Mouse (Mus musculus): ENCODE data around the gene Ocel1. TPM values are rescaled to one million over a fixed set of nuclear protein-coding genes. Genes with fewer than 3 reads are reported as not detected.

Ocel1 gene
- polyA plus RNA-seq, 1 experiment from 2014 or later: 5.7 TPM

DNA sequence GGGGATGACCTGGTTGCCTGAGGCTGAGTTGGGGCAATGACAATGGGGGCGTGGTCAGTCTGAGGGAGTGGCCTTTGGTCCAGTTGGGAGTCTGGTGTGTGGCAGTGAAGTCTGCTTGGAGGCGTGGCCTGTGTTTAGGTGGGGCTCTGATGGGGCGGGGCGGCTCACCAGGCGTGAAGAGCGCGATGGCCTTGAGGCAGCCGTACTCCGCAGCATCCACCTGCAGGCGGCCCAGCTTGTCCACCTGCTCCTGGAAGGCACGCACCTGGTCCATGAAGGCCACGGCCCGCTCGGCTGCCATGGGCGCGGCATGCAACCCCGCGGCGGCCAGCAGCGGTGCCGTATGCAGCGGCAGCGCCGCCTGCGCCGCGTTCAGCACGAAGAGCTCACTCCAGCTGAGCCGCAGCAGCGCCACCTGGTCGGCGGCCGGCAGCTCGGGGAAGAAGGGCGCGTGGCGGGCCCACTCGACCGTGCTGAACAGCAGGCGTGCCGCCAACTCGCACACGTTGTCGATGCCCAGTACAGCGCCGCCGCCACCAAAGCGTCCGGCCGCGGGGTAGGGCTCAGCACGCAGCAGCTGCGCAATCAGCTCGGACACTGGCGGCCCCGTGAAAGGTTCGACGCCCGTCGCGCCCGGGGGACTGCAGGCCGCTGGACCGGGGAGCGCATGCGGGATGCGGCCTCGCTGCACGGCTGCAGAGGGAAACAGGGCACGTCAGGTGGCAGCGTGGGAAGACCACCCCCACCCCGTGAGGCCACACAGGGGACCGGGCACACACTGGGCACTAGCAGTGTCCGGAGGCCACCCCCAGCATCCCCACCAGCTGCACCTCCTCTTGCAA is 4.7 kb downstream of the Ocel1 start:
- no peaks in the 10 kb centered on the region for H3K9me3 ChIP-seq (replicated peaks; ENCODE audit: control insufficient read depth, low read length)
- H3K27me3 ChIP-seq (ENCODE audit: control insufficient read depth, insufficient read depth, low read length): no peaks in the 10 kb centered on the region
- no peak overlapping the region; the same call in 1 of the 2 replicates for H3K27ac ChIP-seq (ENCODE audit: low read length)
- H3K4me3 ChIP-seq (ENCODE audit: low read length): peak overlapping the region; percentile 28
- ATAC-seq (replicated peaks; ENCODE audit: extremely low read depth, insufficient read depth, low FRiP score): no peak
- H3K4me1 ChIP-seq (ENCODE audit: control insufficient read depth, insufficient read depth, low read length): peaks cover 31% of the 10 kb centered on the region
- 0 out of 2 replicates have a peak overlapping the region, but pooled peaks have one; percentile 22 for H3K9ac ChIP-seq (ENCODE audit: low read length)
- H3K36me3 ChIP-seq (ENCODE audit: control insufficient read depth, insufficient read depth): peaks cover 17% of the 10 kb centered on the region
- 15% methylated on average over 72 of the region's 74 CpGs for WGBS
- H3K4me2 ChIP-seq (ENCODE audit: low read depth, low read length): peak overlapping the region; percentile 57

DNA sequence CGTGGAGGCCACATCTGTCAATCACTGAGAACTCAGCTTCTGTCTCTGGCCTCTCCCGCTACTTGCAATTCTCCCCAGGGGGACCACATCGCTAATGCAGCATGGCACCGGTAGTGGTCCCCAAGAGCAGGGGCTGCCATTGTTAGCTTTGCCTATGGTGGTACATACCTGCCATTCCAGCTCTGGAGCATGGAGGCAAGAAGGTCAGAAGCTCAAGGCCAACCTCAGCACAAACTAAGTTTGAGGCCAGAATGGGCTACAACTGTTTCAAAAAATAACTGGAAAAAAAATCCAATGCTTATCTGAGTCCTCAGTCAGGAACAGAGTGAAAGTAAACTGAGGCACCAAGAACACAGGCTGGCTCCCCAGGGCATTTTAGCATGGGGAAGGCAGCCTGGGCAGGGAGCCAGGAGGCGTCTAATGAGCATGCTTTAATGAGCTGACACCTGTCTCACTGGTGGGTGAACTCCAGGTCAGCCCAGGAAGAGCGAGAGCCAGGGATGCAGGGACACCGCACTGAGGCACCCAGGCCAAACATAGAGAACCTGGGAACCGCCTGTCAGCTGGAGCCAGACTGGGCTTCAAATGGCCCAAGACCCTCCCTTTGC is 5.4 kb downstream of the Ocel1 start:
- 55% methylated on average over 8 of the region's 8 CpGs for WGBS
- Histone ChIP-seq H3K9ac (ENCODE audit: low read length) (0 out of 2 replicates have a peak overlapping the region, but pooled peaks have one; percentile 22), H3K27ac (ENCODE audit: low read length) (no peak overlapping the region), H3K36me3 (ENCODE audit: control insufficient read depth, insufficient read depth) (peaks cover 17% of the 10 kb centered on the region), H3K27me3 (ENCODE audit: control insufficient read depth, insufficient read depth, low read length) (no peaks in the 10 kb centered on the region), H3K4me2 (ENCODE audit: low read depth, low read length) (peak overlapping the region; percentile 57; the same call in 1 of the 2 replicates), H3K4me3 (ENCODE audit: low read length) (peak overlapping the region; percentile 28), H3K9me3 (replicated peaks; ENCODE audit: control insufficient read depth, low read length) (no peaks in the 10 kb centered on the region), H3K4me1 (ENCODE audit: control insufficient read depth, insufficient read depth, low read length) (peaks cover 30% of the 10 kb centered on the region)
- ATAC-seq (replicated peaks; ENCODE audit: extremely low read depth, insufficient read depth, low FRiP score): no peak

DNA sequence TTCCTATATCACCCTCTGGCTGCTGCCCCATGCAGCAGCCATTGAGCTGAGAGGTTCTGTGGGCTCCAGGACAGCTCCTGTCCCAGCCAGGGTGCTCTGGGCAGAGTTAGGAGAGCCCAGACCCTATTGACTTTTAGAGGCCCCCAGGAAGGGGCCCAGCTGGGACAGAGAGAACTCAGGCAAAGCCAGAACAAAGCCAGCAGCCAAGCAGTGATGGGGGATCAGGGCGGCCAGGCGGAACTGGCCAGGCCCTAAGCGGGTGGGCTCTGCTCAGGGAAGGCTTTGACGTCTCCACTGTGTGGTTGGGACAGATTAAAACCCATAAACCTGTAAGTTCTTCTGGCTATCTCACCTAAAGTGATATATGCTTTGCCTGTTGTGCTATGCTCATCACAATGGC is 7.9 kb downstream of the Ocel1 start:
- no peak overlapping the region for H3K27ac ChIP-seq (ENCODE audit: low read length)
- WGBS: 92% methylated on average over 4 of the region's 4 CpGs
- no peak overlapping the region; the same call in 1 of the 2 replicates for H3K9ac ChIP-seq (ENCODE audit: low read length)
- no peak overlapping the region for H3K4me3 ChIP-seq (ENCODE audit: low read length)
- peaks cover 12% of the 10 kb centered on the region for H3K36me3 ChIP-seq (ENCODE audit: control insufficient read depth, insufficient read depth)
- peaks cover 35% of the 10 kb centered on the region for H3K4me1 ChIP-seq (ENCODE audit: control insufficient read depth, insufficient read depth, low read length)
- H3K27me3 ChIP-seq (ENCODE audit: control insufficient read depth, insufficient read depth, low read length): no peaks in the 10 kb centered on the region
- peak overlapping the region; percentile 91 for H3K4me2 ChIP-seq (ENCODE audit: low read depth, low read length)
- no peaks in the 10 kb centered on the region for H3K9me3 ChIP-seq (replicated peaks; ENCODE audit: control insufficient read depth, low read length)
- no peak for ATAC-seq (replicated peaks; ENCODE audit: extremely low read depth, insufficient read depth, low FRiP score)

DNA sequence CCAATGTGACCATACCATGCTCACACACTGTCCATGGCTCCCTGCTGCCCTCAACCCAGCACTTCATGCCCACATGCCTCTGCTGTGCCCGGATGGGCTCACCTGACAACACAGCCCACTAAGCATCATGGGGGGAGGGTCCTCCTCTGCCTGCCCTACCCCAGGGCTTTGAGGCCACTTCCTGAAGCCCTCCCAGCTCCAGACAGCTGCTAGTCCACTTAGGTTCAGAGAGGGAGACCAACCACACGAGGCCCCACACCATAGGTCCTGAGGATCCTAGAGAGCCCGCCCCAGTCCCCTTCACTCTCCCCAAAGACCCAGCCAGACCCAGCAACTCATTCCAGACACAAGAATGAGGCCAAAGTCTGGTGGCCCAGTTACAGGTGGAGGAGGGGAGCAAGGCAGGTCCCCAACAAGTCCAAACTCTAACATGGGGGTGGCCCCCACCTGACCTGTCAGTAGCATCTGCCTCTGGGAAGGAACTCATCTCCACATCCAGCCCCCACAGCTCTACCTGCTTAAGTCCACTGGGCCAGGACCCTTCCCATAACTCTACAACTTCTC is 8.5 kb downstream of the Ocel1 start:
- Histone ChIP-seq H3K4me2 (ENCODE audit: low read depth, low read length) (peak overlapping the region; percentile 91), H3K36me3 (ENCODE audit: control insufficient read depth, insufficient read depth) (peaks cover 8% of the 10 kb centered on the region; the same call in 1 of the 2 replicates), H3K4me3 (ENCODE audit: low read length) (peak overlapping the region; percentile 86), H3K9ac (ENCODE audit: low read length) (peak overlapping the region; percentile 93), H3K27ac (ENCODE audit: low read length) (no peak overlapping the region), H3K9me3 (replicated peaks; ENCODE audit: control insufficient read depth, low read length) (no peaks in the 10 kb centered on the region), H3K4me1 (ENCODE audit: control insufficient read depth, insufficient read depth, low read length) (peaks cover 35% of the 10 kb centered on the region), H3K27me3 (ENCODE audit: control insufficient read depth, insufficient read depth, low read length) (no peaks in the 10 kb centered on the region)
- whole genome bisulfite sequencing: 49% methylated on average over 3 of the region's 3 CpGs
- ATAC-seq (replicated peaks; ENCODE audit: extremely low read depth, insufficient read depth, low FRiP score): no peak

DNA sequence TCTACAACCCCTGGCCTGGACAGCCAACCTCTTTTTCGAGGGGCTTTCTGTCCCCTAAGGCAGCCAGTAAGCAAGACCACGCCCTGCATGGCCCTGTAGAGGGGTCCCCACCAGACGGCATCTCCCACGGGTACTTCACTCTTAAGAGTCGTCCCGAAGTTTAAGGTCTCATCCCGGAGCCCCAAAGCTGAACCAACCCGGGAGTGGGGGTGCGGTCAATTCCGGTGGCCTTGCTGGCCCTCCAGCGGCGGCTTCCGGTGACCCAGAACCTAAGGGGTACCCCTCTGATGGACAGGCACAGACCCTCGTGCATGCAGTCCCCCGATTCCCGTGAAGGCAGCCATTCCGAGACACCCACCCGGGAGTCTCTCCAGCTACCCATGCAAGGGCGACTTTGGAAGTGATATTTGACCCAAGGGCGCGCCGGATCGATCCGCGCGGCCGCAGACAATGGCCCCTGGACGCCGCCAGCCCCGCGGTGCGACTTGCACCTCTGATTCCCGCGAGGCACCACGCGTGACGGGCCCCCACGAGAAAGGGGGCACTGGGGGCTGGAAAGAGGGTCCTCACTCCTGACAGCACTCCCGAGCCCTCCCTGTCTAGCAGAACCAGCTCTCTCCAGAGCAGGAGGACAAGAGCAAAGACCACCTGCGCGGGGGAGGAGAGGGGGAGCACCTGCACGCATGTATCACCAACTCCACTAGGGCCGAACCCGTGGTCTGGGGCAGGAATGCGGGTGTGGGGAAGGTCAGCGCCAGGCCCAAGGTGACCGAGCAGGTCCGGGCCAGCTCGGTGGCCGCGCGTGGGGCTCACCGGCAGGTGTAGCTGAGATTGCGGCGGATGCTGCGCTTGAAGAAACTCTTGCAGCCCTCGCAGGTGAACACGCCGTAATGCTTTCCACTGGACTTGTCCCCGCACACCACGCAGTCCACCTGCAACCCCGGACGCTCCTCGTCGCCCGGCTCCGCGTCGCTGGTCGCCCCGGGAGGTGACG is 9.4 kb downstream of the Ocel1 start:
- 2% methylated on average over 72 of the region's 72 CpGs for WGBS

DNA sequence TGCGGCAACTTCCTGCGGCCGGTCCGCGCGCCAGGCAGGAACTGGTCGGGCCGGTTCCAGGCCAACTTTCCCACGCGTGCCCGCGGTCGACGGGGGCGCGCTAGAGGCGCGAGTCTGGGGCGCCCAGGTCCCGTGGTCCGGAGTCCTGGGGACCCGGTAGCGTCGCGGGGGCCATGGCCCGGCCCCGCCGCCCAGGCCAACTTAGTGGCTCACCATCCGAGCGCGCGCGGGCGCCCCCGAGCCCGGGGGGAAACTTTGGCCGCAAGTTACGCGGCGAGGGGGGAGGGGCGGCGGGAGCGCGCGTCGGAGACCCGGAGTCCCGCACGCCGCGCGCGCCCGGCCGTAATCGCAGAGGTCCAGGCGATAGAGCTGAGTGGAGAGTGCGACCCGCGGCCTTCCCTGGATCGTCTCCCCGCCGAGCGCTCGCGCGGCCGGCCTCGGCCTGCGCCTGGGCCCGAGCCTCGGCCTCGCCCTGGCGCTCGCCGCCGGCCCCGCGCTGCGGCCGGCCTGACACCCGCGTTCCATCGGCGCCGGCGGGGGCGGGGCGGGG is 10.4 kb downstream of the Ocel1 start, which contains the start of gene Nr2f6:
Gene Nr2f6 (minus strand): TSS at position 540 of the 550 bp plus-strand sequence.
- no peaks in the 10 kb centered on the region for H3K27me3 ChIP-seq (ENCODE audit: control insufficient read depth, insufficient read depth, low read length)
- H3K36me3 ChIP-seq (ENCODE audit: control insufficient read depth, insufficient read depth): 0 out of 2 replicates have a peak, but pooled peaks cover 5% of the 10 kb centered on the region
- peak within 1 kb of the TSS; percentile 91 for H3K4me2 ChIP-seq (ENCODE audit: low read depth, low read length)
- H3K27ac ChIP-seq (ENCODE audit: low read length): peak within 1 kb of the TSS; percentile 89
- H3K4me3 ChIP-seq (ENCODE audit: low read length): peak within 1 kb of the TSS; percentile 86
- no peaks in the 10 kb centered on the region for H3K9me3 ChIP-seq (replicated peaks; ENCODE audit: control insufficient read depth, low read length)
- peak; percentile 31 for ATAC-seq (replicated peaks; ENCODE audit: extremely low read depth, insufficient read depth, low FRiP score)
- peak within 1 kb of the TSS; percentile 93 for H3K9ac ChIP-seq (ENCODE audit: low read length)
- WGBS: 1% methylated on average over 72 of the region's 89 CpGs
- H3K4me1 ChIP-seq (ENCODE audit: control insufficient read depth, insufficient read depth, low read length): peaks cover 22% of the 10 kb centered on the region

More for the DNA sequence above, 9.4 kb downstream of the Ocel1 start:
- Histone ChIP-seq H3K27me3 (ENCODE audit: control insufficient read depth, insufficient read depth, low read length) (no peaks in the 10 kb centered on the region), H3K4me3 (ENCODE audit: low read length) (peak overlapping the region; percentile 86), H3K4me1 (ENCODE audit: control insufficient read depth, insufficient read depth, low read length) (peaks cover 32% of the 10 kb centered on the region), H3K9me3 (replicated peaks; ENCODE audit: control insufficient read depth, low read length) (no peaks in the 10 kb centered on the region), H3K36me3 (ENCODE audit: control insufficient read depth, insufficient read depth) (0 out of 2 replicates have a peak, but pooled peaks cover 5% of the 10 kb centered on the region), H3K9ac (ENCODE audit: low read length) (peak overlapping the region; percentile 93), H3K4me2 (ENCODE audit: low read depth, low read length) (peak overlapping the region; percentile 91), H3K27ac (ENCODE audit: low read length) (peak overlapping the region; percentile 89)
- ATAC-seq (replicated peaks; ENCODE audit: extremely low read depth, insufficient read depth, low FRiP score): no peak

DNA sequence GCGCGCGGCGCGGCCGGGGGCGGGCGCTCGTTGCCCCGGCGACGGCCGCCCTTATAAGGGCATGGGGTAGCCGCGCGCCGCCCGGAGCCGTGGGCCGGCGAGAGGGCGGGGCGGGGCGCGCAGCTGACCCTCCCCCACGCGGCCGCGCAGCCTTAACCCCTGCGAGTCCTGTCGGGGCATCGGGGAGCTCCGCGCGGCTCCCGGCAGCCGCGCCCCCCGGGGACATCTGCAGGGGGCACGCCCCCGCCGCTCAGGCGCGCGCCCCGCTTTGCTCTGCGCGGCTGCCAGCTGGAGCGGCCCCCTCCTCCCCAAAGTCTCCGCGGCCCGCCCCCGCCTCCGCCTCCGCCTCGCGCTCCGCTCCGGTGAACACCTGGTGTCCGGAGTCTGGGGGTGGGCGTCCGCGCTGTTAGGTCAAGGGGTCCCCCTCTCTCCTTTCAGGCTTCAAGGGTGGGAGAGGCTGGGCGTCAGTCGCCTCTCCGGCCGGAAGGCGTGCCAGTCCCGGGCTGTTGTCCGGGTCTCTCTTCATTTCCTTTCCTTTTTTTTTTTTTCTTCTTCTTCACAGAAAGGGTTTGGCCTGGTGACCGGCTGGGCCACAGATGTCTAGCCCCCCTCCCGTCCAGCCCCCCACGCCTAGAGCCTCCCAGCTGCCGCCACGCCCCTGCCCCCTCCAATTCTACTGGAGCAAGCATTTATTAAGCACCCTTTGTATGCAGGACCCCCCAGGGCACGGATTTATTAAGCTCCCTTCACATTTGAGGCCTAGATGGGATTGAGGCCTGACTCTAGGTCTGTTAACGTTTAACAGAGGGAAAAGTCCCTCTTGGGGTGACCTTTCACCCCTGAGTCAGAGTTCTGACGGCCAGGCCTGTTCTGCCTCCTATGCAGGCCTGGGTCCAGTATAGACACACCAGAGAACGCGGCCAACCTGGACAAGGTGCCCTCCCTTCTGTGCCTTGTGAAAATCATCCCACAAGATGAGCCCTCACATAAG is 11.2 kb downstream of the Ocel1 start:
- Histone ChIP-seq H3K4me3 (ENCODE audit: low read length) (peak overlapping the region; percentile 86), H3K4me1 (ENCODE audit: control insufficient read depth, insufficient read depth, low read length) (peaks cover 17% of the 10 kb centered on the region), H3K4me2 (ENCODE audit: low read depth, low read length) (peak overlapping the region; percentile 91), H3K27me3 (ENCODE audit: control insufficient read depth, insufficient read depth, low read length) (no peaks in the 10 kb centered on the region), H3K27ac (ENCODE audit: low read length) (peak overlapping the region; percentile 87), H3K9ac (ENCODE audit: low read length) (peak overlapping the region; percentile 93), H3K9me3 (replicated peaks; ENCODE audit: control insufficient read depth, low read length) (no peaks in the 10 kb centered on the region), H3K36me3 (ENCODE audit: control insufficient read depth, insufficient read depth) (0 out of 2 replicates have a peak, but pooled peaks cover 5% of the 10 kb centered on the region)
- peak; percentile 91 for ATAC-seq (replicated peaks; ENCODE audit: extremely low read depth, insufficient read depth, low FRiP score)
- WGBS: 4% methylated on average over 67 of the region's 80 CpGs

Measured in heart, embryonic 16.5 days (tissue).